Mouse (Mus musculus) gastrocnemius, adult 18-20 months (tissue): ENCODE measurements around the gene Gtsf1. TPM values are rescaled to one million over a fixed set of nuclear protein-coding genes. Genes with fewer than 3 reads are reported as not detected.
"Not testable (repeated sequence)": the region's sequence is repeated elsewhere in the genome, so short reads cannot be mapped to it uniquely, and the experiment has no call there.

ENCODE experiments used
- DNase-seq: peaks from one replicate; pipeline ENCODE4 v3.0.0; 2021; ENCODE audit warnings: low spot score
- long read RNA-seq, 2 experiments: library from polyadenylated mRNA; stranded (forward); transcript quantifications; one replicate each; pipeline ENCODE4 v2.0.0; 2021
- total RNA-seq, 2 experiments: library from RNA; stranded (reverse); gene quantifications; 2 replicates each; pipeline ENCODE4 v1.2.3; 2021

Gene Gtsf1
- not detected for total RNA-seq
- long read RNA-seq, experiment 1: 0 reads
- long read RNA-seq, experiment 2: 0 reads

- DNase-seq: no peak
Observed at GRCm38 (mm10) chr15:103430241-103430640, at the start of gene Gtsf1. Gene Gtsf1 (minus strand): TSS chr15:103430470.

- DNase-seq: no peak
Observed at GRCm38 (mm10) chr15:103479080-103479606, 48.9 kb upstream of the Gtsf1 start.

- DNase-seq: no peak
Observed at GRCm38 (mm10) chr15:103473769-103474168, 43.5 kb upstream of the Gtsf1 start.

GRCm38 (mm10) chr15:103473182-103473581, 42.9 kb upstream of the Gtsf1 start:
- no peak for DNase-seq

- DNase-seq: no peak
Observed at GRCm38 (mm10) chr15:103472265-103472664, 42.0 kb upstream of the Gtsf1 start.

GRCm38 (mm10) chr15:103471488-103472194, 41.4 kb upstream of the Gtsf1 start:
- no peak for DNase-seq

- peak; percentile 3 for DNase-seq
Observed at GRCm38 (mm10) chr15:103462539-103463261, 32.4 kb upstream of the Gtsf1 start.

GRCm38 (mm10) chr15:103454449-103454848, 24.2 kb upstream of the Gtsf1 start:
- no peak for DNase-seq

- peak; percentile 27 for DNase-seq
Observed at GRCm38 (mm10) chr15:103453551-103454218, 23.4 kb upstream of the Gtsf1 start, which contains the start of gene Nckap1l. Gene Nckap1l (plus strand): TSS chr15:103453794.

- no peak for DNase-seq
Observed at GRCm38 (mm10) chr15:103448369-103448768, 18.1 kb upstream of the Gtsf1 start, which contains the start of gene Gtsf2. Gene Gtsf2 (minus strand): TSS chr15:103448469.

- not testable (repeated sequence) for DNase-seq
Observed at GRCm38 (mm10) chr15:103445966-103446365, 15.7 kb upstream of the Gtsf1 start.

GRCm38 (mm10) chr15:103427017-103427416, 3.3 kb downstream of the Gtsf1 start:
- no peak for DNase-seq

- DNase-seq: not testable (repeated sequence)
Observed at GRCm38 (mm10) chr15:103405586-103405985, 24.7 kb downstream of the Gtsf1 start.

GRCm38 (mm10) chr15:103401361-103401760, 28.9 kb downstream of the Gtsf1 start:
- no peak for DNase-seq

- DNase-seq: no peak
Observed at GRCm38 (mm10) chr15:103393577-103393976, 36.7 kb downstream of the Gtsf1 start.

GRCm38 (mm10) chr15:103388556-103389145, 41.6 kb downstream of the Gtsf1 start:
- no peak for DNase-seq

- no peak for DNase-seq
Observed at GRCm38 (mm10) chr15:103383771-103384488, 46.3 kb downstream of the Gtsf1 start.

- DNase-seq: peak; percentile 52
Observed at GRCm38 (mm10) chr15:103382795-103383406, 47.4 kb downstream of the Gtsf1 start.

- DNase-seq: no peak
Observed at GRCm38 (mm10) chr15:103382075-103382474, 48.2 kb downstream of the Gtsf1 start.

- no peak for DNase-seq
Observed at GRCm38 (mm10) chr15:103378665-103379356, 51.5 kb downstream of the Gtsf1 start.
